Mouse (Mus musculus): ENCODE data around the gene Cabp2. TPM values are rescaled to one million over a fixed set of nuclear protein-coding genes. Genes with fewer than 3 reads are reported as not detected.

The Cabp2 gene
- polyA plus RNA-seq, 1 experiment from 2014 or later = not detected

DNA sequence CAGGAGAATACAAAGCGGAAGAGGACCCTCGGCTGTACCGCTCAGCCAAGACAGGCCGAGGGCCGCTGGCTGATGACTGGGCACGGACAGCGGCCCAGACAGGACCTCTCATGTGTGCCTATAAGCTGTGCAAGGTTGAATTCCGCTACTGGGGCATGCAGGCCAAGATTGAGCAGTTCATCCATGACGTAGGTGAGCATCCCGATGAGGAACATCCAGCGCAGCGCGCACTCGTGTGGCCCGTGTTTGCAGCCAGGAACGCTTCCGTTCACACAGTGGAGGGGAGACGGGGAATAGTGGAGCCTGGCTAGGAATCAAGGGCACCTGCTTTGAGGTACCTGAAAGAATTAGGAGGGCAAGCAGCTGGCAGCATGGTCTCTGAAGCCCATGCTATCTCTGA is 21.9 kb downstream of the Cabp2 start:
- 94% methylated on average over 18 of the region's 18 CpGs for WGBS
- ATAC-seq (ENCODE audit: insufficient number of reproducible peaks, insufficient read depth, low FRiP score, low read depth) = no peak

DNA sequence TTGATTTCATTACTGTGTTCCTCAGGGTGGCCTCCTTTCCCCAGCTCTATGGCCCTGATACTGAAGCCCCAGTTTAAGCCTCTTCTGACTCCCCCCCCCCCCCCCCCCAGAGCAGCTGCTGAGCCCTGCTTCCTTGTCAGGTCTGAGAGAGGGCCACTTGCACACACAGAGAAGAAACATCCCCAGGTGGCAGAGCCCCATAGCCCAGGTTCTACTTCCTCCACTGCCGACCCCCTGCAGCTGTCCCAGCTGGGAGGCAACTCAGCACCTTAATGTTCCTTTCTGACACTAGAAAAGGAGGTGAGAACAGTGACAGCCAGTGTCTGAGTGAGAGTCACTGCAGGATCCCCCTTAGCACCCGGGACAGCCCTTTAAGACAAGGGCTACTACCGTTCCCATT is 22.4 kb downstream of the Cabp2 start:
- no peak overlapping the region for H3K9ac ChIP-seq (ENCODE audit: low read length)
- H3K4me1 ChIP-seq (ENCODE audit: control insufficient read depth in 2 of 2, insufficient read depth in 2 of 2, low read length in 2 of 2) = peaks cover 13 to 24% of the 10 kb centered on the region in 2 experiments
- no peak overlapping the region for H3K27ac ChIP-seq (replicated peaks in 1 of 2; ENCODE audit: control insufficient read depth in 1 of 2, insufficient read depth in 1 of 2, low read depth in 2 of 2, low read length in 2 of 2)
- 49% methylated on average over 3 of the region's 3 CpGs for WGBS
- peaks cover 20% of the 10 kb centered on the region; the same call in 1 of the 2 replicates for H3K27me3 ChIP-seq (ENCODE audit: control insufficient read depth, insufficient read depth, low read length)
- H3K4me3 ChIP-seq (ENCODE audit: control insufficient read depth in 1 of 2, insufficient read depth in 1 of 2, low read depth in 1 of 2, low read length in 2 of 2) = no peak overlapping the region
- no peak for ATAC-seq (ENCODE audit: insufficient number of reproducible peaks, insufficient read depth, low FRiP score, low read depth)
- H3K4me2 ChIP-seq (ENCODE audit: low read length) = no peak overlapping the region
- no peaks in the 10 kb centered on the region for H3K9me3 ChIP-seq (ENCODE audit: control insufficient read depth, low read length)
- H3K36me3 ChIP-seq (ENCODE audit: control insufficient read depth, insufficient read depth, low read length) = peaks cover 34% of the 10 kb centered on the region

More for the DNA sequence above, 21.9 kb downstream of the Cabp2 start:
- Histone ChIP-seq H3K27me3 (ENCODE audit: control insufficient read depth, insufficient read depth, low read length) (peaks cover 20% of the 10 kb centered on the region; the same call in 1 of the 2 replicates), H3K4me3 (ENCODE audit: control insufficient read depth in 1 of 2, insufficient read depth in 1 of 2, low read depth in 1 of 2, low read length in 2 of 2) (no peak overlapping the region), H3K27ac (replicated peaks in 1 of 2; ENCODE audit: control insufficient read depth in 1 of 2, insufficient read depth in 1 of 2, low read depth in 2 of 2, low read length in 2 of 2) (no peak overlapping the region), H3K9me3 (ENCODE audit: control insufficient read depth, low read length) (no peaks in the 10 kb centered on the region), H3K4me2 (ENCODE audit: low read length) (no peak overlapping the region), H3K4me1 (ENCODE audit: control insufficient read depth in 2 of 2, insufficient read depth in 2 of 2, low read length in 2 of 2) (peaks cover 13 to 24% of the 10 kb centered on the region in 2 experiments), H3K36me3 (ENCODE audit: control insufficient read depth, insufficient read depth, low read length) (peaks cover 31% of the 10 kb centered on the region), H3K9ac (ENCODE audit: low read length) (no peak overlapping the region)

DNA sequence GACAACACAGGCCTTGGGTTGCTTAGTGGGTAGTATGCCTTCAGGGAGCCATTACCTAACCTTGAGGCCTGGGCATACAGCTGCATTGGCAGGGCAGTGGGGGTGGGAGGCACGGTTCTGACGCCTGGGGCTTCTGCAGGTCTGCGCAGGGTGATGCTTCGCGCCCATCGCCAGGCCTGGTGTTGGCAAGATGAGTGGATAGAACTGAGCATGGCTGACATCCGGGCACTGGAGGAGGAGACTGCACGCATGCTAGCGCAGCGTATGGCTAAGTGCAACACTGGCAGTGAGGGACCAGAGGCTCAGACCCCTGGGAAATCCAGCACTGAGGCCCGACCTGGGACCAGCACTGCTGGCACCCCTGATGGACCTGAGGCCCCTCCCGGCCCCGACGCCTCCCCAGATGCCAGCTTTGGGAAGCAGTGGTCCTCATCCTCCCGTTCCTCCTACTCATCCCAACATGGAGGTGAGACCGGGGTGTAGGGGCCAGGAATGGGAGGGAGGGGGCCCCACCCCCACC is 23.4 kb downstream of the Cabp2 start:
- H3K4me2 ChIP-seq (ENCODE audit: low read length) = no peak overlapping the region
- no peak overlapping the region for H3K4me3 ChIP-seq (ENCODE audit: control insufficient read depth in 1 of 2, insufficient read depth in 1 of 2, low read depth in 1 of 2, low read length in 2 of 2)
- no peak for ATAC-seq (ENCODE audit: insufficient number of reproducible peaks, insufficient read depth, low FRiP score, low read depth)
- H3K27me3 ChIP-seq (ENCODE audit: control insufficient read depth, insufficient read depth, low read length) = peaks cover 20% of the 10 kb centered on the region; the same call in 1 of the 2 replicates
- no peak overlapping the region for H3K9ac ChIP-seq (ENCODE audit: low read length)
- WGBS = 87% methylated on average over 16 of the region's 16 CpGs
- peaks cover 6 to 16% of the 10 kb centered on the region in 2 experiments; a peak in 3 of 4 replicates for H3K4me1 ChIP-seq (ENCODE audit: control insufficient read depth in 2 of 2, insufficient read depth in 2 of 2, low read length in 2 of 2)
- H3K9me3 ChIP-seq (ENCODE audit: control insufficient read depth, low read length) = no peaks in the 10 kb centered on the region
- no peak overlapping the region for H3K27ac ChIP-seq (replicated peaks in 1 of 2; ENCODE audit: control insufficient read depth in 1 of 2, insufficient read depth in 1 of 2, low read depth in 2 of 2, low read length in 2 of 2)
- H3K36me3 ChIP-seq (ENCODE audit: control insufficient read depth, insufficient read depth, low read length) = peaks cover 43% of the 10 kb centered on the region

DNA sequence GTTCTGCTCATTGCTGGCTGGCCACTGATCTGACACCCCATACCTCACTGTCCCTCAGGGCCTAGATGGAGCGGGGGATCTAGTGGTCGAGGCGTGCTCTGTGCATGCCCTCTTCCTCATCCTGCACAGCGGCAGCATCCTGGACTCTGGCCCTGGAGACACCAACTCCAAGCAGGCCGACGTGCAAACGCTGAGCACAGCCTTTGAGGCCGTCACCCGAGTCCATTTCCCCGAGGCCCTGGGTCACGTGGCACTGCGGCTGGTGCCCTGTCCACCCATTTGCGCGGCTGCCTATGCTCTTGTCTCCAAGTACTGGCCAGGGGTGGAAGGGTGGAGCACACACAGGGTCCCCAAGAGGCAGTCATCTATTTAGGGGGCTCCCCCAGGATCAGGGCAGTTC is 25.3 kb downstream of the Cabp2 start:
- no peak for ATAC-seq (ENCODE audit: insufficient number of reproducible peaks, insufficient read depth, low FRiP score, low read depth)
- Histone ChIP-seq H3K9ac (ENCODE audit: low read length) (no peak overlapping the region), H3K27me3 (ENCODE audit: control insufficient read depth, insufficient read depth, low read length) (peaks cover 11% of the 10 kb centered on the region; the same call in 1 of the 2 replicates), H3K4me1 (ENCODE audit: control insufficient read depth in 2 of 2, insufficient read depth in 2 of 2, low read length in 2 of 2) (no peaks in the 10 kb centered on the region), H3K36me3 (ENCODE audit: control insufficient read depth, insufficient read depth, low read length) (peaks cover 54% of the 10 kb centered on the region), H3K4me2 (ENCODE audit: low read length) (no peak overlapping the region), H3K27ac (replicated peaks in 1 of 2; ENCODE audit: control insufficient read depth in 1 of 2, insufficient read depth in 1 of 2, low read depth in 2 of 2, low read length in 2 of 2) (no peak overlapping the region), H3K9me3 (ENCODE audit: control insufficient read depth, low read length) (no peaks in the 10 kb centered on the region), H3K4me3 (ENCODE audit: control insufficient read depth in 1 of 2, insufficient read depth in 1 of 2, low read depth in 1 of 2, low read length in 2 of 2) (no peak overlapping the region)
- WGBS = 90% methylated on average over 14 of the region's 14 CpGs

DNA sequence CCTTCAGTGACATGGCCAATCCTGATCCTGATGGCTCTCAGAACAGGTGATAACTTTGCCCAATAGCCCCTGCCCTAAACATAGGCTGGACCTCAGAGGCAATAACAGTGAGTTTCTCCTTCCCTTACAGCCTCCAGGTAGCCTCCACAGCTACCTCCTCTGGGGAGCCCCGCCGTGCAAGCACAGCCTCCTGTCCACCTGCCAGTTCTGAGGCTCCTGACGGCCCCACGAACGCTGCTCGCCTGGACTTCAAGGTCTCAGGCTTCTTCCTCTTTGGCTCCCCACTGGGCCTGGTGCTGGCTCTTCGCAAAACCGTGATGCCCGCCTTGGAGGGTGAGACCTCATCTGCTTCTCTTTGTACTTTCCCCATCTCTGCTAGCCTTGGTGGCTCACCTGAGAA is 27.2 kb downstream of the Cabp2 start:
- Histone ChIP-seq H3K9ac (ENCODE audit: low read length) (no peak overlapping the region), H3K36me3 (ENCODE audit: control insufficient read depth, insufficient read depth, low read length) (peaks cover 73% of the 10 kb centered on the region), H3K9me3 (ENCODE audit: control insufficient read depth, low read length) (no peaks in the 10 kb centered on the region), H3K27me3 (ENCODE audit: control insufficient read depth, insufficient read depth, low read length) (no peaks in the 10 kb centered on the region), H3K27ac (replicated peaks in 1 of 2; ENCODE audit: control insufficient read depth in 1 of 2, insufficient read depth in 1 of 2, low read depth in 2 of 2, low read length in 2 of 2) (no peak overlapping the region), H3K4me1 (ENCODE audit: control insufficient read depth in 2 of 2, insufficient read depth in 2 of 2, low read length in 2 of 2) (peaks cover 5 to 7% of the 10 kb centered on the region in 2 experiments; a peak in 3 of 4 replicates), H3K4me2 (ENCODE audit: low read length) (no peak overlapping the region), H3K4me3 (ENCODE audit: control insufficient read depth in 1 of 2, insufficient read depth in 1 of 2, low read depth in 1 of 2, low read length in 2 of 2) (no peak overlapping the region)
- WGBS = 82% methylated on average over 9 of the region's 9 CpGs
- ATAC-seq (ENCODE audit: insufficient number of reproducible peaks, insufficient read depth, low FRiP score, low read depth) = no peak

DNA sequence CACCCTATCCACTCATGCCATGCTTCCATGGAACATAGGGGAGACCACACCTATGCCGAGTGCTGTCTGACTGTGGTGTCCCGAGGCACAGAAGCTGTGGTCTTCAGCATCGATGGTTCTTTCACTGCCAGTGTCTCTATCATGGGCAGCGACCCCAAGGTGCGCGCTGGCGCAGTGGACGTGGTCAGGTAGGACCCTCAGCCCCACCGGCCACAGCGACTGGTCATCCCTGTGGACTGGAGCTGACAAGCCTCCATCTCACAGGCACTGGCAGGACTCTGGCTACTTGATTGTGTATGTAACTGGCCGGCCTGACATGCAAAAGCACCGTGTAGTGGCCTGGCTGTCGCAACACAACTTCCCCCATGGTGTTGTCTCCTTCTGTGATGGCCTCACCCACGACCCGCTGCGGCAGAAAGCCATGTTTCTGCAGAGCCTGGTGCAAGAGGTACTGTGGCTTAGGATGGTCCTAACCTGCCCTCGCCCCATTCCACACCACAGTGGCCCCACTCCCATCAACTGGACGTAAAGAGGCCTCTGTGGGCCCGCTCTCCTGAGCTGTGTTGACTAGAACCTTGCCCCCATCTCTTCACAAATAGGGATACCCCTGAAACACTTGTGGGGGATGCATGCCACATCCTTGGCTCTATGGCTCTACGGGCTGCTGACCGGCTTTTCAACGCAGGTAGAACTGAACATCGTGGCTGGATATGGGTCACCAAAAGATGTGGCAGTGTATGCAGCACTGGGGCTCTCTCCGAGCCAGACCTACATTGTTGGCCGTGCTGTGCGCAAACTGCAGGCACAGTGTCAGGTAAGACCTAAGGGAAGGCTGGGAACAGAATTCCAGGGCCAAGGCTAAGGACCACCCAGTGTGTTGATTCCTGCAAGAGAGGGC is 30.9 kb downstream of the Cabp2 start:
- peaks cover 89% of the 10 kb centered on the region for H3K36me3 ChIP-seq (ENCODE audit: control insufficient read depth, insufficient read depth, low read length)
- no peak overlapping the region for H3K4me3 ChIP-seq (ENCODE audit: control insufficient read depth in 1 of 2, insufficient read depth in 1 of 2, low read depth in 1 of 2, low read length in 2 of 2)
- ATAC-seq (ENCODE audit: insufficient number of reproducible peaks, insufficient read depth, low FRiP score, low read depth) = no peak
- no peaks in the 10 kb centered on the region for H3K9me3 ChIP-seq (ENCODE audit: control insufficient read depth, low read length)
- H3K4me1 ChIP-seq (ENCODE audit: control insufficient read depth in 2 of 2, insufficient read depth in 2 of 2, low read length in 2 of 2) = peaks cover 7 to 16% of the 10 kb centered on the region in 2 experiments; a peak in 3 of 4 replicates
- H3K4me2 ChIP-seq (ENCODE audit: low read length) = no peak overlapping the region
- H3K27ac ChIP-seq (replicated peaks in 1 of 2; ENCODE audit: control insufficient read depth in 1 of 2, insufficient read depth in 1 of 2, low read depth in 2 of 2, low read length in 2 of 2) = 0 out of 4 replicates have a peak overlapping the region, but pooled peaks of 1 of the 2 experiments have one; percentile 69
- 94% methylated on average over 26 of the region's 26 CpGs for WGBS
- no peak overlapping the region for H3K9ac ChIP-seq (ENCODE audit: low read length)
- no peaks in the 10 kb centered on the region for H3K27me3 ChIP-seq (ENCODE audit: control insufficient read depth, insufficient read depth, low read length)

DNA sequence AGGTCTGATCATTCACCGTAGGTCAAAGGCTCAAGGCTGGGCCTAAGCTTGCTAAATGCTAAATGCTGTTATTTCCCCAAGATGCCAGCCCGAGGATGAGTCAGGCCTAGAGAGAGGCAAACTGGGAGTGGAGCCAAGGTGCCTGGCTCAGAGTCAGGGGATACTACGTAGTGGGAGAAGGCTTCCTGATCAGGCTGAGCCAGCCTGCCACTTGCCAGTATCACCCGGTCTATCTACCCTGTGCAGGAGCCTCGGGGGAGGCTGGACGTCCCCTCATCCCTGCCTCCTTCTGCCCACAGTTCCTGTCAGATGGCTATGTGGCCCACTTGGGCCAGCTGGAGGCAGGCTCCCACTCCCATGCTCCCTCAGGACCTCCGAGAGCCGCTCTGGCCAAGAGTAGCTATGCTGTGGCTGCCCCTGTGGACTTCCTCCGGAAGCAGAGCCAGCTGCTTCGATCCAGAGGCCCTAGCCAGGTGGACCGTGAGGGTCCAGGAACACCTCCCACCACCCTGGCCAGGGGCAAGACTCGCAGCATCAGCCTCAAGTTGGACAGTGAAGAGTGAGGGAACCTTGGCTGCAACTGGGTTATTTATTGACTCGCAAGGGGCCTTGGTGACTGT is 31.9 kb downstream of the Cabp2 start:
- H3K4me3 ChIP-seq (ENCODE audit: control insufficient read depth in 1 of 2, insufficient read depth in 1 of 2, low read depth in 1 of 2, low read length in 2 of 2) = no peak overlapping the region
- H3K27me3 ChIP-seq (ENCODE audit: control insufficient read depth, insufficient read depth, low read length) = no peaks in the 10 kb centered on the region
- peak overlapping the region; percentile 23 to 69; a peak in 2 of 4 replicates for H3K27ac ChIP-seq (replicated peaks in 1 of 2; ENCODE audit: control insufficient read depth in 1 of 2, insufficient read depth in 1 of 2, low read depth in 2 of 2, low read length in 2 of 2)
- H3K4me2 ChIP-seq (ENCODE audit: low read length) = no peak overlapping the region
- no peaks in the 10 kb centered on the region for H3K9me3 ChIP-seq (ENCODE audit: control insufficient read depth, low read length)
- H3K4me1 ChIP-seq (ENCODE audit: control insufficient read depth in 2 of 2, insufficient read depth in 2 of 2, low read length in 2 of 2) = peaks cover 7 to 16% of the 10 kb centered on the region in 2 experiments; a peak in 3 of 4 replicates
- peak overlapping the region; percentile 38; the same call in 1 of the 2 replicates for H3K9ac ChIP-seq (ENCODE audit: low read length)
- ATAC-seq (ENCODE audit: insufficient number of reproducible peaks, insufficient read depth, low FRiP score, low read depth) = peak; percentile 33; the same call in 1 of the 2 replicates
- H3K36me3 ChIP-seq (ENCODE audit: control insufficient read depth, insufficient read depth, low read length) = peaks cover 90% of the 10 kb centered on the region
- WGBS = 54% methylated on average over 13 of the region's 13 CpGs

Data from heart, embryonic 14.5 days (tissue).